Mouse (Mus musculus) spleen, adult 2 months (tissue): ENCODE measurements around the gene Fam171a1.

Experiments
- CTCF ChIP-seq: fragments of 200-500 bp; IDR thresholded peaks from 2 replicates; pipeline ENCODE4 v1.5.1; 2011; ENCODE audit warnings: mild to moderate bottlenecking, inconsistent platforms; ENCODE audit not compliant: insufficient read depth, insufficient read length, insufficient replicate concordance; ENCODE audit errors: extremely low read depth
- POLR2A ChIP-seq: fragments of 200-500 bp; IDR thresholded peaks from 2 replicates; pipeline ENCODE4 v1.6.1; 2011; ENCODE audit warnings: low read depth, low read length, inconsistent platforms

- TF ChIP-seq POLR2A (no peak), CTCF (no peak)
Measured at GRCm38 (mm10) chr2:3096101-3096500, 17.9 kb upstream of the Fam171a1 start.
